Mouse (Mus musculus): ENCODE data around the gene Ric1.

Gene Ric1

GRCm38 (mm10) chr19:29603548-29604353, 81.7 kb downstream of the Ric1 start:
- no peak for DNase-seq (ENCODE audit: extremely low spot score, low read depth, low spot score)

DNA sequence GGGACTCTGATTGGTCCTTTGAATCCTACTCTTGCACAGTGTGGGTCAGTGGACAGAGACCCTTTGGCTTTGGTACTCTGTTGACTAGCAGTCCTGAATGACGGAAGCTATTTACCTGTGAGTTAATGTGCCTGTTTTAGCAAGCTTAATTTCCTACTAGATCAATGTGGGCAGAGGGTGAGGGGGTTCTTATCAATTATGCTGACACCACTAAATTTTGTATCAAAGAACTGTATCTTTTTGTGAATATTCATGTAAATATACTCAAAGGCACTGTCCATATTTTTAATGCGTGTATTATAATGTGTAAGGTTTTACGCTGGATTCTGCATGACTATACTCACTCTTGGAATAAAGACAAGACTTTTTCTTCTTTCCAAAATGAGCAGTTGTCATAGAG, 82.6 kb downstream of the Ric1 start:
- no peak for DNase-seq (ENCODE audit: extremely low spot score, low read depth, low spot score)

DNA sequence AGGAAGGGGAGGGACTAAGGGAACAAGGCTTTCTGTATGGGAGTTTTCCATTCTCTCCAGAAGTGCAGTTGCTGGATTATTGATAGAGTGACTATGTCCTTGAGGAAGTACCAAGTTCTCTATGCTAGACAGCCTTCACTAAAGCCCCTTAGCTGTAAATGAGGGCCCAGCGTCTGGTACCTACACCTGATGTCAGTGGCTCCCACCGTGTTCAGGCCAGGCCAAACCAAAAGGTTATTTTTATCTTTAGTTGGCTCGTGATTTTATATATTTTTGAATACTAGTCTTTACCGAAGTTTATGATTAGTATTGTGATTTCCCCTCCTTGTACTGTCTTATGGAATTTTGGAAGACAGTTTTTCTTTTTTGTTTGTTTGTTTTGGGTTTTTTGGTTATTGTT, 85.4 kb downstream of the Ric1 start:
- DNase-seq (ENCODE audit: extremely low spot score, low read depth, low spot score): no peak

DNA sequence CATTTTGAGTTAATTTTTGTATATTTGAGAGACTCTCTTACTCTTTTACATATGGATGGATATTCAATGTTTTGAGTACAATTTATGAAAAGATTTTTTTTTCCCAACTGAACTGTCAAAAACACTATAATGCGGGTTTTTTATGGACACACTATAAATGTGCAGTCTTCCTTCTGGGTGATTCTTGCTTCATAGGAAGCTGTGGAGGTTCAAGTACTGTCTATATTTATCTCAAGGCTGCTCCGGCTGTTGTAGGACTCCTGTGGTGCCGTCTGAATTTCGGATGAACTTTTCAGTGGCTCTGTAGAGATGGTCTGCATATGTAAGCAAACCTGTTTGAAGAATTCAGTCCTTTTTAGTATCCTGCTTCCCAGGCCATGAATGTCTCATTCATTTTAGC, 86.1 kb downstream of the Ric1 start:
- DNase-seq (ENCODE audit: extremely low spot score, low read depth, low spot score): no peak

DNA sequence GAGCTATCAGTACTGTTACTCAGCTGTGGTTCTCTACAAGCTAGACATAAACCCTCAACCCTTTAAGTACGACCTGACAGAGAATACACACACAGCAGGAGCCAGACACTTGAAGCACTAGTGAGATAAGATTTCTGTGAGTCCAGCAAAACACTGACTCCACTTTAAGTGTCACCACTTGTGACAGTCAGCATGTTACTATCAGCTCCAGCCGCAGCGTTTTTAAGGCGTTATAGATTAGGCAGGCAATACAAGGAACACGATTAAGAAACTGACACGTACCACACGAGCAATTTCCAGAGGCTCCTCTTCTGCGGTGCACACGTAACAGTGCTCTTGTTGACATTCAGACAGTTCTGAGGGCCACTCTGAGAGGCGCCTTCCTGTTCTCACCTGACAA, 88.8 kb downstream of the Ric1 start:
- DNase-seq (ENCODE audit: extremely low spot score, low read depth, low spot score): no peak

DNA sequence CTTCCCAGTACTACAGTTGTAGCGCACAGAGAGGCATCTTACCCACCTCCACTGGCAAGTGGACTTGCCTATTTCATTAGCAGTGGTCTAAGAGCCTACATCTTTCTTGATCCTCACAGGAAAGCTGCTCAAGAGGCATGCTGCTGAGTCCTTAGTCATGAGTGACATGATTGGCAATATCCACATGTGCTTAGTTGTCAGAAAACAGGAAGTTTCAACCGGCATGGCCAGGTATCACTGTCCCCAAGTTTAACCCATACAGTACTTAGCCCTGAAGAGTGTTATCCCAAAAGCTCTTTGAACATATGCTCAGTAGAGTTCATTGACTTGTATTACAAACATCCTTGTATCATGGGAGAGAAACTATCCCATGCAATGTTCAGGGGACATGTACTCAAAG, 90.0 kb downstream of the Ric1 start:
- DNase-seq (ENCODE audit: extremely low spot score, low read depth, low spot score): no peak

- DNase-seq (ENCODE audit: extremely low spot score, low read depth, low spot score): no peak
These were observed 119.0 kb downstream of the Ric1 start for GRCm38 (mm10) chr19:29641055-29641454.

DNA sequence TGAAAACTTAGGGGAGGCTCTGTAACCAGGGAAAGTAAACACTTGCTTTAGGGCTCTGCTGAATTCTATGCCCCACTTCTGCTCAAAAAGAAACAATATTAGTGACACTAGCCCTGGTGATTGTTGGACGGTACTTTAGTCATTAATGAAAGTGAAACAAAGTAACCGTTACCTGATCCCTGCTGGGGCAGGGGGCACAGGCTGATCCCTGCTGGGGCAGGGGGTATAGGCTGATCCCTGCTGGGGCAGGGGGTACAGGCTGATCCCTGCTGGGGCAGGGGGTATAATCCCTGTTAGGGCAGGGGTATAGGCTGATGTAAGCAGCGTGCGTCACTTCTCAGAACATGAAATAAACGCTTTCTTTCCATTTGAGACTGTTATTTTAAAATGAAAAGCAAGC, 119.4 kb downstream of the Ric1 start:
- no peak for DNase-seq (ENCODE audit: extremely low spot score, low read depth, low spot score)

DNA sequence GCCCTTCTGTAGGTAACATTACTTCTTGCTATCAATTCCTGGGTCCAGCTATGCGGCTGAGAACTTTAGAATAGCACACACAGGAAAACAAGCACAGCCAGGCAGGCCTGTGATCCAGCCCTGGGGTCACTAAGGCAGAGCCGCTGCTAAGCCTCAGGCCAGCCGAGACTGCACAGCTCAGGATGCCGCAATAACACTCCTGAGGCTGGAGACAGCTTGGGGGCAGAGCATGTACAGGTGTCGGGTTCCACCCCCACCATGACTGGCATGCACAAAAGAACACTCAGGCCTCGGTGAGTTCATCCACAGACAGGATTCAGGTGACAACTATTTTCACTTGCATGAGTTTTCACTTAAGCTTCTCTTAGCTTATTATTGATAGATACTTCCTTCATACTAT, 120.1 kb downstream of the Ric1 start:
- no peak for DNase-seq (ENCODE audit: extremely low spot score, low read depth, low spot score)

DNA sequence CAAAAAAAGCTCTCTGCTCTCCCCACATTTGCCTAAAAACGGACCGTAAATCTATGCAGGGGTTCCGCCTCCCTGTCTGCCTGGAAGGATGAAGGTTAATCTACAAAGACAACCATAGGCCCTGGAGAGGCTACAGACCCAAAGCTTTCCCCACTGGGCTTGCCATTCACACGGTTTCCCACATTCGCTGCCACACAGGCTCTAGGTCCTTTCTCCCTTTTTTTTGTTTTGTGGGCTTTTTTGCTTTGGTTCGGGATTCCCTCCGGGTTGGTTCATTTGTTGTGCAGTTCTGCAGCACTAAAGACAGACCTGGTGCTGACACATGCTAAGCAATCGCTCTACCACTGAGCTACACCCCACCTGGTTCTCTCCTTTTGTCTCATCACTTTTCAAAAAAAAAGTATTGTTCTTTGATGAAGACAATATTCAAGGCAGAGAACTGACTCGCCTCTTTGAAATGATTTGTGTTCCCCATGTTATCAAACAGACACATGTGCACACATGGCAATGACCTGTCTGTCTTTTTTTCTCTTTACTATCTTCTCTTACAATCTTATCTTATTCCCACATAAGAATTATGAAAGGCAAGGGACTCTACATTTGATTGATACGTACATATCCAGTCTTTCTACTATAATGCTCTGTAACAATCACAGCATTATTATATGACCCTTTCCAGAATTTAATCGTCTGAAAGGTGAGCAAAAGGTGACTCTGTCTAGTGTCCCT, 121.3 kb downstream of the Ric1 start:
- no peak for DNase-seq (ENCODE audit: extremely low spot score, low read depth, low spot score)

- no peak for DNase-seq (ENCODE audit: extremely low spot score, low read depth, low spot score)
These were observed 122.7 kb downstream of the Ric1 start for GRCm38 (mm10) chr19:29644747-29645146.

DNA sequence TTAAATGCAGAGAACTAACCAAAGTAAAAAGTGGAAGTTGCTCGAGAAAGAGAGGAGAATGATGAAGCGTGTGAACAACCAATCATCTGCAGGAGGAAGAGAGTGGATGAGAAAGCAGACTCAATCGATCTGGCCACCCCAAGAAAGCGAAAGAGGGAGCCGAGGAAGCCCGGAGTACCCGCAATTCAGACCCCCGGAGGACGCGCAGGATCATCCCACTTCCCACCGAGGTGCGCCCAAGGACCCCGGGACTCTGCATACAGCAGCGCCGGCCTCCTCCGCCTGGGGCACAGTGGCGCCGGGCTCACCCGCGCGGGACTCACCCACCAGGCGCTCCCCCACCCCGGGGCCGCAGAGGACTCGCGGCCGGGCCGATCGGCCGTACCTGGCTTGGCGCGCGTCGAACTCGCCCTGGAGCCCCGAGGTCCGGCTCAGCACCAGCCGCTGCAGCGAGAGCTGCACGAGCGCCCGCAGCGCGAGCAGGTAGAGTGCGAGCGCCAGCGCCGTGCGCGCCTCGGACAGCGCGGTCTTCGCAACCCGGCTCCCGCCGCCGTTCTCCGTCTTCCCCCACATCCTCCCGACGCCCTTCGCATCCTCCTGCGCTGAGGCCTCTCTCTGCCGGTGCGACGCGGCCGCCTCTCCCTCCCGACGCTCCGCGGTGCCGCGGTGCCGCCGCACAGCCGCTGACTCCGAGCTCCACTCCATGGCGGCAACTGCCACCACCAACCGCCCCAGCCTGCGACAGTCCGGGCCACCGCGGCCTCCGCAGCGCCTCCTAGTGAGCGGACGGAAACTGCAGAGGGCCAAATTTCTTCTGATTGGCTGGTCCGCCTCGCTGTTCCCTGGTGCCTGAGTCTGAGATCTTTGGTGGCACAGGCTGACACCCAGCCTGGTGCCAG, 125.8 kb downstream of the Ric1 start, which contains the start of gene Ermp1:
Ermp1 (minus strand) TSS at position 765 of the 899 bp plus-strand sequence.
- peak; percentile 70 for DNase-seq (ENCODE audit: extremely low spot score, low read depth, low spot score)

DNA sequence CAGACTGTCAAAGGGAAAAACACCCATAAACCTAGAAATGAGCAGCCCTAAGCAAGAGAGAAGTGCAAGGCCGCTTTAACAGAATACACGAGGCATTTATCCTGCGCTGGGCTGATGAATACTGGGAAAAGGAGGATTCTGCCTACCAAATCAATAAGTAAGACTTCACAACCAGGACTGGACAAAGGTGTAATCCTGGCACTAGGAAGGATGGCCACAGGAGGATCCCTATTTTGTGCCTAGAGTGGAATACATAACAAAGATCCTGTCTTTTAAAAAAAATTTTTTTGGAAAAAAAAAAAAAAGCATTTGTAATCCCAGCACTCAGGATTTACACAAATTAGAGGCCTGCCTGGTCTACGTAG, 126.5 kb downstream of the Ric1 start:
- no peak for DNase-seq (ENCODE audit: extremely low spot score, low read depth, low spot score)

DNA sequence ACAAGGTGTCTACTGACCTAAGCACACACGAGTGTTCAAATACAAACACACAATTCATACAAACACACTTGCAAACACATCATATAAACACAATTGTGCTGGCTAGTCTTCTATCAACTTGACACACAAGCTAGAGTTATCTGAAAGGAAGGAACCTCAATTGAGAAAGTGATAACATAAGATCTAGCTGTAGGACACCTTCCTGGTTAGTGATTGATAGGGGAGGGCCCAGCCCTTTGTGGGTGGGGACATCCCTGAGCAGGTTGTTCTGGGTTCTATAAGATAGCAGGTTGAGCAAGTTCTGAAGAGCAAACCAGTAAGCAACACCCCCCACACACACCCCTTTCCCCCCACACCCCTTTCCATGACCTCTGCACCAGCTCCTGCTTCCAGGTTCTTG, 127.6 kb downstream of the Ric1 start:
- no peak for DNase-seq (ENCODE audit: extremely low spot score, low read depth, low spot score)

DNA sequence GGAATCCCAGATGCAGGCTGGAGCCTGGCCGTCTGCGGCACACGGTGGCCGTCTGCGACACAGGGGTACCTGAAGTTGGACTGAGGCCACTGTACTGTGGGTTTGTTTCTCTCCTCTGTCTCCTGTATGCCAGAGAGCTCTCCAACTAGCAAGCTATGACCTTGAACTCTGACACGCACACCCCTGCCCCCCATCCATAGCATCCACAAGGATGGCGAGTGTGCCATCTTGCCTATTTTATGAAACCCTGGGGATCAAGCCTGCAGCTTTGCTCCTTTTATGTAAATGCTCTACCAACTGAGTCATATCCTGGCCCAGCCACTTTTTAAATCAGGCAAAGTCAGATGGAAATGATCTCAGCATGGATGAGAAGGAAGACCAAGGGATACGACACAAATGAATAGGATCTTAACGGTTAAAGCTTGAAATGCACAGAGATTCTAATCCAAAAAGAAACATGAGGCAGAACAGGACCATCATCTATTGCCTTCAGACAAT, 131.7 kb downstream of the Ric1 start:
- DNase-seq (ENCODE audit: extremely low spot score, low read depth, low spot score): no peak

- no peak for DNase-seq (ENCODE audit: extremely low spot score, low read depth, low spot score)
These were observed 133.1 kb downstream of the Ric1 start for GRCm38 (mm10) chr19:29655148-29655547.

- DNase-seq (ENCODE audit: extremely low spot score, low read depth, low spot score): no peak
These were observed 133.9 kb downstream of the Ric1 start for GRCm38 (mm10) chr19:29656029-29656428.
